Mouse (Mus musculus) A20 (cell line): ENCODE measurements around the gene Sp100.
"Not testable (repeated sequence)": the region's sequence is repeated elsewhere in the genome, so short reads cannot be mapped to it uniquely, and the experiment has no call there.

Experiments
- DNase-seq: peaks from one replicate; pipeline ENCODE4 v3.0.0-alpha.2; 2011; ENCODE audit warnings: low read depth, low spot score

Sp100 gene

GRCm38 (mm10) chr1:85649881-85650280 is at the start of gene Sp100:
Gene Sp100, plus strand, starts transcription at chr1:85649988.
- peak; percentile 71 for DNase-seq

- DNase-seq, result not testable (repeated sequence)
Measured at GRCm38 (mm10) chr1:85600078-85600477, 49.7 kb upstream of the Sp100 start, which contains the start of gene Sp140. Gene Sp140, plus strand, starts transcription at chr1:85600378.

- peak; percentile 74 for DNase-seq
Measured at GRCm38 (mm10) chr1:85600794-85601193, 49.0 kb upstream of the Sp100 start.

- not testable (repeated sequence) for DNase-seq
Measured at GRCm38 (mm10) chr1:85604341-85604740, 45.4 kb upstream of the Sp100 start.

GRCm38 (mm10) chr1:85608361-85608760 is 41.4 kb upstream of the Sp100 start:
- peak; percentile 59 for DNase-seq

GRCm38 (mm10) chr1:85610581-85610980 is 39.2 kb upstream of the Sp100 start:
- DNase-seq, result not testable (repeated sequence)

GRCm38 (mm10) chr1:85615096-85615495 is 34.7 kb upstream of the Sp100 start:
- not testable (repeated sequence) for DNase-seq

- not testable (repeated sequence) for DNase-seq
Measured at GRCm38 (mm10) chr1:85615819-85616218, 34.0 kb upstream of the Sp100 start.

- not testable (repeated sequence) for DNase-seq
Measured at GRCm38 (mm10) chr1:85617161-85617560, 32.6 kb upstream of the Sp100 start.

- peak; percentile 41 for DNase-seq
Measured at GRCm38 (mm10) chr1:85618689-85619088, 31.1 kb upstream of the Sp100 start.

- not testable (repeated sequence) for DNase-seq
Measured at GRCm38 (mm10) chr1:85636936-85637335, 12.9 kb upstream of the Sp100 start.

GRCm38 (mm10) chr1:85638144-85638543 is 11.6 kb upstream of the Sp100 start:
- not testable (repeated sequence) for DNase-seq

- DNase-seq, result not testable (repeated sequence)
Measured at GRCm38 (mm10) chr1:85650524-85650923, 736 bp downstream of the Sp100 start.

- not testable (repeated sequence) for DNase-seq
Measured at GRCm38 (mm10) chr1:85651770-85652275, 2.0 kb downstream of the Sp100 start.

- DNase-seq, result not testable (repeated sequence)
Measured at GRCm38 (mm10) chr1:85657211-85657610, 7.4 kb downstream of the Sp100 start.

- DNase-seq, result no peak
Measured at GRCm38 (mm10) chr1:85664266-85664665, 14.5 kb downstream of the Sp100 start.

- no peak for DNase-seq
Measured at GRCm38 (mm10) chr1:85680226-85680625, 30.4 kb downstream of the Sp100 start.

- DNase-seq, result peak; percentile 15
Measured at GRCm38 (mm10) chr1:85686666-85687065, 36.9 kb downstream of the Sp100 start.

GRCm38 (mm10) chr1:85687346-85687745 is 37.6 kb downstream of the Sp100 start:
- peak; percentile 66 for DNase-seq

GRCm38 (mm10) chr1:85690544-85690943 is 40.8 kb downstream of the Sp100 start:
- DNase-seq, result no peak

- no peak for DNase-seq
Measured at GRCm38 (mm10) chr1:85692281-85692680, 42.5 kb downstream of the Sp100 start.

GRCm38 (mm10) chr1:85693280-85693679 is 43.5 kb downstream of the Sp100 start:
- no peak for DNase-seq

- no peak for DNase-seq
Measured at GRCm38 (mm10) chr1:85695646-85696045, 45.9 kb downstream of the Sp100 start.
